Mouse (Mus musculus): Measurements from ENCODE around the gene Itgb1bp1. TPM values are rescaled to one million over a fixed set of nuclear protein-coding genes. Genes with fewer than 3 reads are reported as not detected.

Itgb1bp1 gene
- polyA plus RNA-seq, 1 experiment, result 135 TPM

DNA sequence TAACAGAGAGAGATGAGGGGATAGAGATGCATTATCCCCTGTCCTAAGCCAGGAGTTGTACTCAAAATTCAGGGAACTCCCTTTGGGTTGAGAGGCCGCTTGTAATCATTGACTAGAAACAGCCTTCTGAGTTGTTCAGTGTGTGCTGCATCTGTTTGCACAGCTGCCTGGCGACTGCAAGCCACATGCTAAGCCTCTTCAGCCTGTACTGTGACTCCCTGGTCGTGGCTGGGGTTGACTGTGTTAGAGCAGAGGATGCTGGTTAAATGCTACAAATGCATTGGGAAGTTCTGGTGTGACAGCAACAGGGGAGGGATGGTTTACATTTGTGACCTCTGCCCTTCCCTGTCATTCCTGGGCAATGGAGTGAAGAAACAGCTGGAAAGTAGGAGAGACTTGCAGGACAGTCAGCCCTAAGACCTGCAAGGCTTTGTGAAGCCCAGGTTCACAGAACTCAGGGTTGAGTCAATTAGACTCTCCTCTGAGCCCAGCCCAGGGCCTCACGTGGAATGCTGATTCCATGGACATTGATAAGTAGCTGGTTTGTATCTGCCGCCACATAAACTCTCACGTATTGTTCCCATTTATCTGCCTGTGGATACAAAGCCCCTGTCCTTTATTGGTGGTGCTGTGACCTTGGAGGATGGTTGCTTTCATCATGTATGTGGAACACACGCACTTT, 38.2 kb downstream of the Itgb1bp1 start:
- Histone ChIP-seq H3K27ac (ENCODE audit: control insufficient read depth, insufficient read depth, low read depth, low read length) (no peak overlapping the region), H3K36me3 (ENCODE audit: control insufficient read depth, insufficient read depth, low read length) (no peaks in the 10 kb centered on the region), H3K4me3 (ENCODE audit: control insufficient read depth, low read depth, low read length) (no peak overlapping the region), H3K27me3 (ENCODE audit: control insufficient read depth, insufficient read depth, low read length) (no peaks in the 10 kb centered on the region), H3K4me1 (ENCODE audit: control insufficient read depth, insufficient read depth, low read length) (no peaks in the 10 kb centered on the region)
- TF ChIP-seq CTCF (IDR thresholded peaks at IDR 0.05; ENCODE audit: control insufficient read depth, insufficient read depth, insufficient replicate concordance, low read depth, low read length) (no peak), POLR2A (IDR thresholded peaks at IDR 0.05; ENCODE audit: control insufficient read depth, low read depth, low read length) (no peak)

DNA sequence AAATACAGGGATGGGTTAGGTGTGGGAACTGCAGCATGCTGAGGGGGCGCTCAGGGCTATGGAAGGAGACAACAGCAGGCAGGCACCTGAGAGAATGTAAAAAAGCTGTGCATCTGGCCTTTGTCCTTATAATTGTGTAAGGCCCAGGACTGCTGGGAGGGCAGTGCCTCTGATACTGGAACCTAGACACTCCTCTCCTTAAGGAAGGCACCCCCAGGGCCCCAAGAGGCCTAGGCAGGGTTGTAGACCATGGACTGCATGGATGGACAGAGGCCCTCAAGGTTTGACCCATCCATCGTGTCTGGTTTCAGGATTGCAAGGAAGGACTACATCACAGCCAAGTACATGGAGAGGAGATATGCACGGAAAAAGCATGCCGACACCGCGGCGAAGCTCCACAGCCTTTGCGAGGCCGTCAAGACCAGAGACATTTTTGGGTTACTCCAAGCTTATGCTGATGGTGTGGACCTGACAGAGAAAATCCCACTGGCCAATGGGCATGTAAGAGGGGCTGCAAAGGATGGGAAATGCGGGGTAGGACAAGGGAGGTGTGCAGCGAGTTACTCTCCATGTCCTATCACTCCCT, 41.6 kb downstream of the Itgb1bp1 start:
- H3K27ac ChIP-seq (ENCODE audit: control insufficient read depth, insufficient read depth, low read depth, low read length), result no peak overlapping the region
- no peaks in the 10 kb centered on the region for H3K36me3 ChIP-seq (ENCODE audit: control insufficient read depth, insufficient read depth, low read length)
- no peak for TF ChIP-seq CTCF (IDR thresholded peaks at IDR 0.05; ENCODE audit: control insufficient read depth, insufficient read depth, insufficient replicate concordance, low read depth, low read length)
- TF ChIP-seq POLR2A (IDR thresholded peaks at IDR 0.05; ENCODE audit: control insufficient read depth, low read depth, low read length), result no peak
- no peaks in the 10 kb centered on the region for H3K4me1 ChIP-seq (ENCODE audit: control insufficient read depth, insufficient read depth, low read length)
- H3K27me3 ChIP-seq (ENCODE audit: control insufficient read depth, insufficient read depth, low read length), result no peaks in the 10 kb centered on the region
- no peak overlapping the region for H3K4me3 ChIP-seq (ENCODE audit: control insufficient read depth, low read depth, low read length)

DNA sequence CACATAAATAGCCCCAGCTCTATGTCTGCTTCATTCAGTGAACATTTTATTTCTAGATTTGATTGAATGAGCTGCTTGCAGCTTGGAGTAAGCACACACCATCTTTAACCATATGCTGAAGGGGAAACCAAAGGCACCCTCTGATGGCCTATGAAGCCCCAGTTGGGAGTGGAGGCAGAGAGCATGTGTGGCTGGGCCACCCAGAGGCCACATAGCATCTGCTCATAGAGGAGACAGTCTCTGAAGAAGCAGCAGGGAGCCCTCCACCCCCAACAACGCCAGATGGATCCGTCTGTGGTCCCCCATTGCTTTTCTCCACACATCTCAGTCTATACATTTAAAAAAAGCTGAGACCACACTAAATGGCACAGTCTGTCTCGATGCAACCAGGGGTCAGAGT, 44.1 kb downstream of the Itgb1bp1 start:
- no peak overlapping the region for H3K27ac ChIP-seq (ENCODE audit: control insufficient read depth, insufficient read depth, low read depth, low read length)
- H3K36me3 ChIP-seq (ENCODE audit: control insufficient read depth, insufficient read depth, low read length), result no peaks in the 10 kb centered on the region
- H3K4me1 ChIP-seq (ENCODE audit: control insufficient read depth, insufficient read depth, low read length), result no peaks in the 10 kb centered on the region
- TF ChIP-seq POLR2A (IDR thresholded peaks at IDR 0.05; ENCODE audit: control insufficient read depth, low read depth, low read length), result no peak
- TF ChIP-seq CTCF (IDR thresholded peaks at IDR 0.05; ENCODE audit: control insufficient read depth, insufficient read depth, insufficient replicate concordance, low read depth, low read length), result no peak
- no peaks in the 10 kb centered on the region for H3K27me3 ChIP-seq (ENCODE audit: control insufficient read depth, insufficient read depth, low read length)
- H3K4me3 ChIP-seq (ENCODE audit: control insufficient read depth, low read depth, low read length), result no peak overlapping the region

DNA sequence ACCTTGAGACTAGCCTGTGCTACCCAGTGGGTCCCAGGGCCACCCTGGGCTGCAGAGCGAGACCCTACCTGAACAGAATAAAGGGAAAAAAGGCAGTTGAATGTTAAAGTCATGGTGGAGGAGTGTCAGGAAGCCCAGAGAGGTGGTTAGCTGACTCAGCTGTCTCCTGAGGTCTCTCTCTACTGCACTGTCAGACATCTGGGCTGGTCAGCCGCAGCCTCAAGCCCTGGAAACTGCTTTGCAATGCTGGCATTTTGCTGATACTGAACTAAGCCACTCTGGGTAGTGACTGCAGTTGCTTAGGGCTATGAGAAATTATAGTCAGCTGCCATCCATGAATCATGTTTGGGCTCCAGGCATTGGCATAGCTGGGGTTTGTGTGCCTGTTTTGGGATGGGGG, 51.5 kb downstream of the Itgb1bp1 start:
- no peak overlapping the region for H3K27ac ChIP-seq (ENCODE audit: control insufficient read depth, insufficient read depth, low read depth, low read length)
- no peaks in the 10 kb centered on the region for H3K27me3 ChIP-seq (ENCODE audit: control insufficient read depth, insufficient read depth, low read length)
- no peak for TF ChIP-seq CTCF (IDR thresholded peaks at IDR 0.05; ENCODE audit: control insufficient read depth, insufficient read depth, insufficient replicate concordance, low read depth, low read length)
- no peak for TF ChIP-seq POLR2A (IDR thresholded peaks at IDR 0.05; ENCODE audit: control insufficient read depth, low read depth, low read length)
- no peak overlapping the region for H3K4me3 ChIP-seq (ENCODE audit: control insufficient read depth, low read depth, low read length)
- H3K4me1 ChIP-seq (ENCODE audit: control insufficient read depth, insufficient read depth, low read length), result no peaks in the 10 kb centered on the region
- H3K36me3 ChIP-seq (ENCODE audit: control insufficient read depth, insufficient read depth, low read length), result no peaks in the 10 kb centered on the region

DNA sequence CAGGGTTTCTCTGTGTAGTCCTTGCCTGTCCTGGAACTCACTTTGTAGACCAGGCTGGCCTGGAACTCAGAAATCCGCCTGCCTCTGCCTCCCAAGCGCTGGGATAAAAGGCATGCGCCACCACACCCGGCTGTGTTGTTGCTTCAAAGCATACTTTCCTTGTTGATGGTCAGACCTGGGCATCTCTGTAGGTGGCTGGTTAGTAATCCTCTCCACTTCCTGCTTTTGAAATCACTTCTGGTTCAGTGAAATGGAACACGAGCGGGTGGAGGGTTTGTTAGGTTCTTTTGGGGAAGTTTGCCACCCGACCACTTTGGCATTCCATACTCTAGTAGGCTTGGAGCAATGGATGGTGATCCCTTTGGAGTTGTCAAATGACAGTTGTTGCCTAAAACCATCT, 52.4 kb downstream of the Itgb1bp1 start:
- H3K27ac ChIP-seq (ENCODE audit: control insufficient read depth, insufficient read depth, low read depth, low read length), result no peak overlapping the region
- TF ChIP-seq POLR2A (IDR thresholded peaks at IDR 0.05; ENCODE audit: control insufficient read depth, low read depth, low read length) (no peak), CTCF (IDR thresholded peaks at IDR 0.05; ENCODE audit: control insufficient read depth, insufficient read depth, insufficient replicate concordance, low read depth, low read length) (no peak)
- no peaks in the 10 kb centered on the region for H3K36me3 ChIP-seq (ENCODE audit: control insufficient read depth, insufficient read depth, low read length)
- no peaks in the 10 kb centered on the region for H3K4me1 ChIP-seq (ENCODE audit: control insufficient read depth, insufficient read depth, low read length)
- H3K27me3 ChIP-seq (ENCODE audit: control insufficient read depth, insufficient read depth, low read length), result no peaks in the 10 kb centered on the region
- H3K4me3 ChIP-seq (ENCODE audit: control insufficient read depth, low read depth, low read length), result no peak overlapping the region

DNA sequence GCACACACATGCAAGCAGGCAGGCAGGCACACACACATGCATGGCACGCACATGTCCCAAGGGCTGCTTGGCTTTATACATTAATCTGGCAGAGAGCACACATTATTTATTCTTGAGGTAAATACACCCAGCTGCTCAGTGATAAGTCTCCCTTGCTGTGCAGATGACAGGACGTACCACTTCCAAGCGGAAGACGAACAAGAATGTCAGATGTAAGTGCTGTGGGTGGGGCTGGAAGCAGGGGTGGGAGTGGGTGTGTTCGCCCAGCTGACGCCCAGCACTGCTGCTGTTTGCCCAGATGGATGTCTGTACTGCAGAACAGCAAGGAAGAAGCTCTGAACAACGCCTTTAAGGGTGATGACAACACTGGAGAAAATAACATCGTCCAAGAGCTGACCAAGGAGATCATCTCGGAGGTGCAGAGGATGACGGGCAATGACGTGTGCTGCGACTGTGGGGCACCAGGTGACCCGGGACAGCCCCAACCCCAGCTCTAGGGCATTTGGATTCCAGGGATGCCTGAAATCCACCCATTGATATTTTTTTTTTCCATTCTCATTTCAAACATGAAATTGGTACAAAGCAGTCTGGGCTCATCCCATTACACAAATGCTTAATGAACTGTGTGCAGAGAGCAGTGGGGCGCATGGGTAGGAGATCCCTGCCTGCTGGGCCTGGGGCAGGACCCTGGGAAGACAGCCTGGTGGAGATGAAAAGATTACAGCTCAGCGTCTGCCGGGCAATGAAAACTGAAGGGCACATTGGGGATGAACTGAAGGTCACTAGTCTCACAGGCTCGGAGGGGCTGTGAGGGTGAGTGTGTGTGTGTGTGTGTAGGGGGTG, 56.8 kb downstream of the Itgb1bp1 start:
- no peak for TF ChIP-seq POLR2A (IDR thresholded peaks at IDR 0.05; ENCODE audit: control insufficient read depth, low read depth, low read length)
- no peak for TF ChIP-seq CTCF (IDR thresholded peaks at IDR 0.05; ENCODE audit: control insufficient read depth, insufficient read depth, insufficient replicate concordance, low read depth, low read length)
- no peak overlapping the region for H3K27ac ChIP-seq (ENCODE audit: control insufficient read depth, insufficient read depth, low read depth, low read length)
- H3K27me3 ChIP-seq (ENCODE audit: control insufficient read depth, insufficient read depth, low read length), result no peaks in the 10 kb centered on the region
- H3K4me3 ChIP-seq (ENCODE audit: control insufficient read depth, low read depth, low read length), result no peak overlapping the region
- no peaks in the 10 kb centered on the region for H3K36me3 ChIP-seq (ENCODE audit: control insufficient read depth, insufficient read depth, low read length)
- 0 out of 2 replicates have a peak, but pooled peaks cover 2% of the 10 kb centered on the region for H3K4me1 ChIP-seq (ENCODE audit: control insufficient read depth, insufficient read depth, low read length)

DNA sequence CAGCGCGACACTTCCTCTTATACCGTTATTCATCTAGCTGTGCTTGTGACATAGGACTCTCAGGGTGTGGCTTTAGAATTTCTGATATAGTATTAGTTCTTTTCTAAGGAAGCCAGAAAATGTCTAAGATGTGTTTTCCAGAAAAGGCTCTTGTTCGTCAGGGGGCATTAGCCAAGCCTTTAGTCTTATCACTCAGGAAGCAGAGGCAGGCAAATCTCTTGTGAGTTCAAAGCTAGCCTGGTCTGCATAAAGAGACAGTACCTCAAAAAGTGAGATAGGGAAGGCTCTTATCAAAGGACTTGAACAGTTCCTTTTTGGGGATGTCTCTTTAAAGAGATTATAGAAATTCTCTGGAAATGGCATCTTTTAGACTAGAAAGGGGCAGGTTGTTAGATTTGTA, 57.4 kb downstream of the Itgb1bp1 start:
- no peak for TF ChIP-seq POLR2A (IDR thresholded peaks at IDR 0.05; ENCODE audit: control insufficient read depth, low read depth, low read length)
- H3K27me3 ChIP-seq (ENCODE audit: control insufficient read depth, insufficient read depth, low read length), result no peaks in the 10 kb centered on the region
- no peaks in the 10 kb centered on the region for H3K36me3 ChIP-seq (ENCODE audit: control insufficient read depth, insufficient read depth, low read length)
- H3K4me1 ChIP-seq (ENCODE audit: control insufficient read depth, insufficient read depth, low read length), result 0 out of 2 replicates have a peak, but pooled peaks cover 2% of the 10 kb centered on the region
- H3K4me3 ChIP-seq (ENCODE audit: control insufficient read depth, low read depth, low read length), result no peak overlapping the region
- no peak overlapping the region for H3K27ac ChIP-seq (ENCODE audit: control insufficient read depth, insufficient read depth, low read depth, low read length)
